Mouse (Mus musculus) A20 (cell line): ENCODE results near the gene Slc15a3.

ENCODE experiments used
- DNase-seq: peaks from one replicate; pipeline ENCODE4 v3.0.0-alpha.2; 2011; ENCODE audit warnings: low read depth, low spot score

Gene Slc15a3

GRCm38 (mm10) chr19:10839010-10839892 is at the start of gene Slc15a3:
Slc15a3 (plus strand) TSS chr19:10839727.
- no peak for DNase-seq

GRCm38 (mm10) chr19:10790323-10790722 is 49.2 kb upstream of the Slc15a3 start:
- DNase-seq, result peak; percentile 39

GRCm38 (mm10) chr19:10793044-10793443 is 46.5 kb upstream of the Slc15a3 start:
- no peak for DNase-seq

- no peak for DNase-seq
Measured at GRCm38 (mm10) chr19:10794916-10795315, 44.6 kb upstream of the Slc15a3 start.

- no peak for DNase-seq
Measured at GRCm38 (mm10) chr19:10798576-10798975, 41.0 kb upstream of the Slc15a3 start.

- DNase-seq, result no peak
Measured at GRCm38 (mm10) chr19:10799155-10799554, 40.4 kb upstream of the Slc15a3 start.

GRCm38 (mm10) chr19:10801070-10801469 is 38.5 kb upstream of the Slc15a3 start:
- DNase-seq, result no peak

- DNase-seq, result no peak
Measured at GRCm38 (mm10) chr19:10801906-10802305, 37.6 kb upstream of the Slc15a3 start.

GRCm38 (mm10) chr19:10803751-10804150 is 35.8 kb upstream of the Slc15a3 start:
- no peak for DNase-seq

- DNase-seq, result no peak
Measured at GRCm38 (mm10) chr19:10804850-10805660, 34.5 kb upstream of the Slc15a3 start.

GRCm38 (mm10) chr19:10805661-10806285 is 33.8 kb upstream of the Slc15a3 start:
- DNase-seq, result no peak

- DNase-seq, result no peak
Measured at GRCm38 (mm10) chr19:10808524-10809233, 30.8 kb upstream of the Slc15a3 start.

GRCm38 (mm10) chr19:10809428-10810175 is 29.9 kb upstream of the Slc15a3 start:
- DNase-seq, result no peak

GRCm38 (mm10) chr19:10810176-10810492 is 29.4 kb upstream of the Slc15a3 start:
- no peak for DNase-seq

- DNase-seq, result no peak
Measured at GRCm38 (mm10) chr19:10811471-10811870, 28.1 kb upstream of the Slc15a3 start.

- no peak for DNase-seq
Measured at GRCm38 (mm10) chr19:10813039-10813438, 26.5 kb upstream of the Slc15a3 start.

- no peak for DNase-seq
Measured at GRCm38 (mm10) chr19:10813905-10814304, 25.6 kb upstream of the Slc15a3 start.

GRCm38 (mm10) chr19:10815871-10816270 is 23.7 kb upstream of the Slc15a3 start:
- DNase-seq, result no peak

- DNase-seq, result no peak
Measured at GRCm38 (mm10) chr19:10816462-10816861, 23.1 kb upstream of the Slc15a3 start.

- no peak for DNase-seq
Measured at GRCm38 (mm10) chr19:10818217-10818946, 21.1 kb upstream of the Slc15a3 start.
